Mouse (Mus musculus) brain, adult 2 months (tissue): ENCODE measurements around the gene Gfy.
A peak's percentile ranks its signal among the peaks of the same experiment; 100 is the strongest.

Experiments used
- DNase-seq: peaks from one replicate; pipeline ENCODE4 v3.0.0; 2011; ENCODE audit warnings: low read depth, low spot score

The Gfy gene

GRCm38 (mm10) chr7:45150321-45150720 is 29.0 kb downstream of the Gfy start:
- no peak for DNase-seq

GRCm38 (mm10) chr7:45149545-45149944 is 29.8 kb downstream of the Gfy start:
- DNase-seq: no peak

DNA sequence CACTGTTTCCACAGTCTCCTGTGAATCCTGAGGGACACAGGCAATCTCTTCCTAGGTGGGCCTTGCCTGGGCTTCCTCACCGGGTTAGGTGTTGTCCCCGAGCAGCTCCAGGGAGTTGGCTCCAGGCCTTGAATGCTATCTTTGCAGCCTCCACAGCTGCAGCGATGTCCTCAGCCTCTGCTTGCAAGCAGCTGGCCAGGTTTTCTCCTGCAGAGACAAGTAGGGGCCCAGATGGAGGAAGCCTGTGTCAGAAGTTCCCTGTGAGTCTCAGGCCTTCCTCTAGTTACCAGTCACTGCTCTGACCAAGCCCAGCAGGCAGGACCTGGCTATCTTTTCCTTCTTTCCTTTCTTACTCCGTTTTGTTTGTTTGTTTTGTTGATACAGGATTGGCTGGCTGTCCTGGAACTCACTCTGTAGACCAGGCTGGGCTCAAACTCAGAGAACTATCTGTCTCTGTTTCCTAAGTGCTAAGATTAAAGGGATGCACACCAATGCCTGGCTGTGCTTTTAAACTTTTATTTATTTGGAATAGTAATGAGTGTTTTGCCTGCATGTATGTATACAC is 30.8 kb downstream of the Gfy start:
- DNase-seq: no peak

DNA sequence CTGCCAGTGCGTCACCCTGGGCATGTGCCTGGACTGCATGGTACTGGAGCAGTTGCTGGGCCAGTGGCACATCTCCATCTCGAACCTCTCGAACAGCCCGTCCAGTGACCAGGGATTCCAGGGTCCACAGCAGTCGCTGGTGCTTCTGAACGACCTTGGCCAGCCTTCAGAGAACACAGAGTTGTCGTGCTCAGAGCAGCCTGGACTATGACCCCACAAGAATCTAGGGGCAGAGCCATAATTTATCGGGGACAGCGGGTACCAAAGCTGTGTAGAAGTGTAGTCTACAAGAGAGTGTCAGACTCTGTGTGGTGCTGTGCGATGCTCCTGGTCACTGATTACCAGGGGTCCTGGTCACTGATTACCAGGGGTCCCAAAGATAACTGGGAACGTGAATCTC is 31.5 kb downstream of the Gfy start:
- DNase-seq: no peak

GRCm38 (mm10) chr7:45147267-45147666 is 32.1 kb downstream of the Gfy start:
- DNase-seq: no peak

- DNase-seq: no peak
Measured at GRCm38 (mm10) chr7:45145460-45145859, 33.9 kb downstream of the Gfy start.

GRCm38 (mm10) chr7:45144368-45145174 is 34.8 kb downstream of the Gfy start:
- no peak for DNase-seq

- DNase-seq: no peak
Measured at GRCm38 (mm10) chr7:45141914-45142313, 37.5 kb downstream of the Gfy start.

DNA sequence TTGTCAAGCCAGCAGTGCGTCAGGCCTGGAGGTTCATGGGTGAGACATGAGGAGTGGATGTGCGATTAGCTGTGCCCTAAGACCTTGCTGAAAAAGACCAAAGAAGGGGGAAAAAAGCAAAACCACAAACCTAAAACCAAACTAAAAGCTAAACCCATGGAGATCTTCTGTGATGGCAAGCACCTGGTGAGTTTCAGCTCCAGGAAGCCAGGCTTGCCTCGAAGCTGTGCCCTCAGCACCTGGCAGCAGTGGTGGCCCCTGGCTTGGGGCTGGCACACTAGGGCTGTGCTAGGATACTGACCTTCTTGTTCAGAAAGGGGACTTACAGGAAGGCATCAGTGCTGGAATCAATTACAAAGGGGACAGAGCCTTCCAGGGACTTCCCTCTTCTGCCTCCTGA is 38.0 kb downstream of the Gfy start:
- DNase-seq: no peak

GRCm38 (mm10) chr7:45139904-45140723 is 39.3 kb downstream of the Gfy start:
- no peak for DNase-seq

DNA sequence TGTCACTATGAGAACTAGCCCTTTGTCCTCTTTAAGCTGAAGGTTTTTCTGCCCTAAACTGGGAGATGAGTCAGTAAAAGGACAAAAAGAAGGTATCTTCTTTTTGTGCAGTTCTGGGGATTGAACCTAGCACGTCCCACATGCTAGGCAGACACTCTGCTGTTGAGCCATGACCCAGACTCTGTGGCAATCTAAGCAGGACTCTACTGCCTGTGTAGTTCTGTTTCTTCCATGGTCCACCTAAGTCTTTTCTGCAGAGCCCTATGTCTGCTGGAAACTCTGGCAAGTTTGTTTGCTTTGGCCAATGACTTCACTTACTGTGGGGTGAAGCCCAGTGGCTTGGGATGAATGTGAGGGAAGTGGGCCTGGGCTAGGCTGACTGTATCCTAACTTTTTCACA is 41.0 kb downstream of the Gfy start:
- no peak for DNase-seq

GRCm38 (mm10) chr7:45137171-45138006 is 42.0 kb downstream of the Gfy start:
- DNase-seq: no peak

DNA sequence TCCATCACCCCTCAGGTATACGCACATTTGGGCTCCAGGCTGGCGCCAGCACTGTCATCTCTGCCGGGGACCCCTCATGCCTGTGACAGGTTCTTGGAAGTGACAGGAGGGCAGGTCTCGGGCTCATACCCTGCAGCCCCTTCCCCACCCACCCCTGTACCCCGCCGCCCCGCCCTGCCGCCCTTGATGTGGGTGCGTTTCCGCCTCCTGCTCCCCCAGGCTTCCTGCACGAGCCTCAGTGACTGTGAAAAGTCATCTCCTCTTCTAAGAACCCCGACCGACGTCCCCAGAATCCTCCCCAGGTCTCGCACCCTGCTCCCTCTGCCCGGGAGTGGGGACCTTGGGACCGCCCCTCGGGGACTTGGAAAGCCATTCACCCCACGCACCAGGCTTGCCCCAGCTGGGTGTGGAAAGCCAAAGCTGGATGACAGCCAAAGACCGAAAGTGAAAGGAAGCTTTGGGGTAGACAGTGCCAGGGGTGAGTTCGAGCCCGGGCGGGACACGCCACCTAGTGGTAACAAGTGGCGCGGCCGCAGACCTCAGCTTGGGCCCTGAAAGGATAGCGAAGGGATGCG is 43.3 kb downstream of the Gfy start, which contains the start of the genes Gm45713 and Flt3l:
TSS of gene Gm45713 (minus strand) at position 239 of the 575 bp plus-strand sequence.
TSS of gene Flt3l (minus strand) at position 440 of the 575 bp plus-strand sequence.
- DNase-seq: peak; percentile 93

- no peak for DNase-seq
Measured at GRCm38 (mm10) chr7:45135370-45135769, 44.0 kb downstream of the Gfy start.

DNA sequence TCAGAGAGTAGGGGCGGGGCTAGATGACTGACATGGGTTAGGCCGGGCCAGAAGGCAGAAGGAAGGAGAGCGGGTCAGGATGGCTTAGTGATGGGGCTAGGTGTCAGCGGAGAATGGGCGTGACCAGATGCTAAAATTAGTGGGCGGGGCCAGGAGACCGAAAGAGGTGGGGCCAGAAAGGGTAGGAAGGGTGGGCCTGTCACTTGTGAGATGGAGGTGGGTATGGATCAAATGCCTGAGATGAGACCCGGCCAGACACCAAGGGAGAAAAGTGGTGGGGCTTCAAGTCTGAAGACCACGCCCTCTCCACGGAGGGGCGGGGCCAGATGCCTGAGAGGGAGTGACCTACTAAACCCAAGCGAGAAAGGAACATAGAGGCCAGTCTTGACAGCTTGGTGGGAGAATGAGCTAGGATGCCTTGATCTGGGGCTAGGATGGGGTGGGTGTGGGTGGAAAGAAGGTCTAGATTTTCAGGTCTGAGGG is 44.8 kb downstream of the Gfy start:
- DNase-seq: no peak

GRCm38 (mm10) chr7:45133446-45134159 is 45.8 kb downstream of the Gfy start:
- DNase-seq: no peak

- no peak for DNase-seq
Measured at GRCm38 (mm10) chr7:45131850-45132249, 47.5 kb downstream of the Gfy start.

DNA sequence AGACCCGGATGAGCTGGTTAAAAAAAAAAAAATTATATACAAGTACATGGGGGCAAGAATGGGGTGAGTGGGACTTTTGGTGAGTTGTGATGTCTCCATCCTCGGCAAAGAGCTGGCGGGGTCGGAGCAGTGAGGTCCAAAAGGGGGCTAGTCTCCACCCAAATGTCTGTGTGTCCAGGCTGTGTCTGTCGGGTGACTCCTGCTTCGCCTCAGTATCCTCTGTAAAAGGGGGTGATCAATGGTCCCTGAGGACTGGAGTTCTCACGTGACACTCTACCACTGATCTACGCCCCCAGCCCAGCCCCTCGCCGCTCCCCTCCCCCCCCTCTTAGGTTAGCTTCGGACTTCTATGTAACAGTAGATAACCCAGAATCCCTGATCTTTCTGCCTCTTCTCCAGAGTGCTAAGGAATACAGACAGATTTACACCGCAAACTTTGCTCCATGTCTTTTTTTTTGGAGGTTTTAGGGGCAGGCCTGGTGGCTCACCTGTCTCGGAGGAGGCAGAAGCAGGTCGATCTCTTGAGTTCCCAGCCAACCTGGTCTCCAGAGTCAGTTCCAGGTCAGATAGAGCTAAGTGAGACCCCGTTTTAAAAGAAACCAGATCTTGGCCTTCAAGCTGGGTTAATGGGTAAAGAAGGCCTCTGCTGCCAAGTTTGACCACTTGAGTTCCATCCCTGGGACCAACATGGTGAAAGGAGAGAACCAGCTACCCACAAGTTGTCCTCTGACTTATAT is 49.4 kb downstream of the Gfy start:
- DNase-seq: no peak

- peak; percentile 46 for DNase-seq
Measured at GRCm38 (mm10) chr7:45129318-45129717, 50.1 kb downstream of the Gfy start.
